Mouse (Mus musculus) heart, postnatal 0 days (tissue): Measurements from ENCODE around the gene Hlx.

Source experiments
- CTCF ChIP-seq: IDR thresholded peaks from 2 replicates; pipeline ENCODE4 v1.5.1; 2016; ENCODE audit warnings: antibody characterized with exemption, control low read depth, low read depth
- EP300 ChIP-seq: IDR thresholded peaks from 2 replicates; pipeline ENCODE4 v1.6.1; 2016; ENCODE audit warnings: antibody characterized with exemption, low read depth

DNA sequence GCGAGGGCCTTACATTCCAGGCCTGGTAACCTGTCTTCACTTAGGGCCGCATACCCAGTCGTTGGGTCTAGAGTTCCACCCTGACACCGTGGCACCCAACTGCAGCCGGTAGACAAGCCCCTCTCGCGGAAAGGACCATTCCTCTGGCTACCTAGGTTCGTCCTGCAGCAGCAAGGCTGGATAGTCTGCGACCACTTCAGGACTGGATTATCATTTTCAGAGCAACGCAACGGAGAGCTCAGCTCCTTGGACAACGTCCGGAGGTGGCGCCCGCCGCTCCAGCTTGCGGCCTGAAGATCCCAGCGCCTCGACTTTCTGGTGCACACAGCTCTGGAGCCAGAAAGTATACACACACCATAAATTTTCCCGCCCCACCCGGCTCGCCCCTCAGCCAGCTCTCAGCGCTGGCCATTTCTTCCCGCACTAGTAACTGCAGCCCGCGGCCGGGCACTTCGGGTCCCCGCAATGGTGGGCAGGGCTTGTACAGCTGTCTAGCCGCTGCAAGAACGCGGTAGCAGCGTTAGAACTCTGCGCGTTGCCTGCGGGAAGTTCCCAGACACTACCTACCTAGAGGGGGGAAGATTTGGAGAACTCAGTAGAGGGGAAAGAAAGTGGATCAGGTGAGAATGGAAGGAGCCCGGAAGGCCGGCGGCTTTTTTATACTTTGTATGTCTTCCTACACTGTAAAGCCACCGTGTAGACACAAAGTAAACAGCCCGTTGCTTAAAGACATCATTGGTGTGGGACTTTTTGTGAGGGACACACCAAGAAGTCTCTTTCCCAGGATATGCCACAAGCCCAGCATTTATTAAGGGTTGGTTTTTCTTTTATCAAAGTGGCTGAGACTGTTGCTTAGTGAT, 13.9 kb downstream of the Hlx start:
- no peak for TF ChIP-seq CTCF
- no peak for TF ChIP-seq EP300
